In genomic region chr5:123357253-123357652, GRCm38 (mm10) we compare ENCODE assay signal across 24 mouse cellular contexts. TPM values are rescaled to one million over a fixed set of nuclear protein-coding genes. Genes with fewer than 3 reads are reported as not detected.
A peak's percentile ranks its signal among the peaks of the same experiment; 100 is the strongest.
DNase-seq lines count a peak whose midpoint lies in the region; ATAC-seq and TF ChIP-seq lines count a peak whose summit lies in the region.
"Had no signal": no experiment of that assay in that cellular context is flagged by ENCODE, and none has a peak within 500 bp of the region (broad histone marks: within the 10 kb centered on the region; RNA-seq: fewer than 3 reads in every experiment).

No protein-coding gene starts in this region.

- no peak overlapping the region for H3K4me2 ChIP-seq in kidney, embryonic 14.5 days (replicated peaks; ENCODE audit: low read depth, low read length)
- H3K4me2 ChIP-seq in kidney, postnatal 0 days (ENCODE audit: low read length) = no peak overlapping the region
- no peak overlapping the region for H3K4me2 ChIP-seq in kidney, embryonic 16.5 days (replicated peaks; ENCODE audit: low read depth, low read length)
- H3K4me2 ChIP-seq: embryonic facial prominence, embryonic 12.5 days; forebrain, embryonic 13.5 days; forebrain, embryonic 15.5 days had no signal

- ATAC-seq in kidney, embryonic 14.5 days (ENCODE audit: low FRiP score, low TSS enrichment) = no peak
- no peak for ATAC-seq in kidney, postnatal 0 days (replicated peaks; ENCODE audit: low FRiP score, low read depth)
- ATAC-seq in kidney, embryonic 16.5 days (ENCODE audit: low FRiP score, low TSS enrichment) = no peak
- ATAC-seq: activated CD4-positive, CD25-positive, alpha-beta regulatory T cell, adult 4 months; CD4-positive, CD25-positive, alpha-beta regulatory T cell, adult 4 months; forebrain, embryonic 13.5 days; forebrain, embryonic 15.5 days; Patski had no signal

- no peak for TF ChIP-seq CTCF in kidney, adult 2 months (conservative IDR thresholded peaks at IDR 0.05; ENCODE audit: insufficient read depth, insufficient read length, low read depth, low read length)
- TF ChIP-seq CTCF in kidney, postnatal 0 days (IDR thresholded peaks at IDR 0.05; ENCODE audit: low read depth) = no peak

- WGBS in kidney, adult 2 months = 55% methylated on average over 4 of the region's 4 CpGs
- WGBS in kidney, embryonic 14.5 days = 87% methylated on average over 4 of the region's 4 CpGs
- 76% methylated on average over 4 of the region's 4 CpGs for WGBS in kidney, postnatal 0 days
- WGBS in kidney, embryonic 16.5 days = 86% methylated on average over 4 of the region's 4 CpGs

- H3K4me3 ChIP-seq in kidney, adult 2 months (ENCODE audit: insufficient read depth, low read depth, low read length) = no peak overlapping the region
- H3K4me3 ChIP-seq in kidney, embryonic 14.5 days (ENCODE audit: low read length) = no peak overlapping the region
- H3K4me3 ChIP-seq in kidney, postnatal 0 days (replicated peaks; ENCODE audit: low read depth, low read length) = no peak overlapping the region
- H3K4me3 ChIP-seq in kidney, embryonic 16.5 days (ENCODE audit: low read length) = no peak overlapping the region
- H3K4me3 ChIP-seq: embryonic facial prominence, embryonic 10.5 days; embryonic facial prominence, embryonic 12.5 days; forebrain, embryonic 13.5 days; forebrain, embryonic 15.5 days had no signal

- no peaks in the 10 kb centered on the region for H3K9me3 ChIP-seq in kidney, embryonic 14.5 days (ENCODE audit: control insufficient read depth, low read length)
- H3K9me3 ChIP-seq in kidney, postnatal 0 days (replicated peaks; ENCODE audit: low read length) = no peaks in the 10 kb centered on the region
- H3K9me3 ChIP-seq in kidney, embryonic 16.5 days (ENCODE audit: low read length) = no peaks in the 10 kb centered on the region
- H3K9me3 ChIP-seq: embryonic facial prominence, embryonic 10.5 days; embryonic facial prominence, embryonic 12.5 days; forebrain, embryonic 13.5 days; forebrain, embryonic 15.5 days; G1E had no signal

- no peak overlapping the region for H3K9ac ChIP-seq in kidney, embryonic 14.5 days (ENCODE audit: low read depth, low read length)
- H3K9ac ChIP-seq in kidney, postnatal 0 days (ENCODE audit: low read depth, low read length) = no peak overlapping the region
- H3K9ac ChIP-seq in kidney, embryonic 16.5 days (replicated peaks; ENCODE audit: low read length) = no peak overlapping the region
- H3K9ac ChIP-seq: embryonic facial prominence, embryonic 12.5 days; forebrain, embryonic 13.5 days; forebrain, embryonic 15.5 days had no signal

- peak; percentile 47 for DNase-seq in kidney, adult 11 months
- DNase-seq in kidney, postnatal 14 days = no peak
- peak; percentile 53 for DNase-seq in kidney, adult 2 months
- DNase-seq in kidney, postnatal 0 days (ENCODE audit: low spot score) = no peak
- DNase-seq: adrenal gland, adult 8-10 months; adrenal gland, postnatal 14 days; adrenal gland, postnatal 36 days; B cell, adult 2 months; cerebellum, adult 11-12 months; cerebellum, adult 2 months; cerebellum, adult 9-10 months; cerebellum, postnatal 10 days; cerebellum, postnatal 25 days had no signal

- peak overlapping the region; percentile 42 for H3K27ac ChIP-seq in kidney, adult 2 months (ENCODE audit: insufficient read depth, low read depth, low read length)
- H3K27ac ChIP-seq in kidney, embryonic 14.5 days (ENCODE audit: low read depth, low read length) = no peak overlapping the region
- H3K27ac ChIP-seq in kidney, postnatal 0 days = peak overlapping the region; percentile 21; the same call in 1 of the 2 replicates
- H3K27ac ChIP-seq in kidney, embryonic 16.5 days (ENCODE audit: low read length) = no peak overlapping the region; the same call in 1 of the 2 replicates
- H3K27ac ChIP-seq: embryonic facial prominence, embryonic 10.5 days; embryonic facial prominence, embryonic 12.5 days; forebrain, embryonic 13.5 days; forebrain, embryonic 15.5 days had no signal

- H3K27me3 ChIP-seq in kidney, adult 2 months (replicated peaks; ENCODE audit: control insufficient read depth, insufficient read depth, low read length) = no peaks in the 10 kb centered on the region
- H3K27me3 ChIP-seq in kidney, embryonic 14.5 days (ENCODE audit: control insufficient read depth, insufficient read depth, low read length) = no peaks in the 10 kb centered on the region
- no peaks in the 10 kb centered on the region for H3K27me3 ChIP-seq in kidney, postnatal 0 days (ENCODE audit: insufficient read depth, low read length)
- H3K27me3 ChIP-seq in kidney, embryonic 16.5 days (ENCODE audit: insufficient read depth, low read length) = no peaks in the 10 kb centered on the region
- H3K27me3 ChIP-seq: CH12.LX; embryonic facial prominence, embryonic 12.5 days; forebrain, embryonic 13.5 days; forebrain, embryonic 15.5 days; Patski had no signal

- peaks cover 1% of the 10 kb centered on the region; the same call in 1 of the 2 replicates for H3K36me3 ChIP-seq in kidney, adult 2 months (ENCODE audit: control insufficient read depth, insufficient read depth, low read length)
- peaks cover 86% of the 10 kb centered on the region for H3K36me3 ChIP-seq in kidney, embryonic 14.5 days (ENCODE audit: control insufficient read depth, insufficient read depth, low read length)
- peaks cover 48% of the 10 kb centered on the region for H3K36me3 ChIP-seq in kidney, postnatal 0 days (ENCODE audit: insufficient read depth, low read length)
- H3K36me3 ChIP-seq in kidney, embryonic 16.5 days (ENCODE audit: insufficient read depth, low read length) = peaks cover 55% of the 10 kb centered on the region

- TF ChIP-seq POLR2A in kidney, adult 2 months (IDR thresholded peaks at IDR 0.05; ENCODE audit: low read depth, low read length) = no peak

- peaks cover 37% of the 10 kb centered on the region for H3K4me1 ChIP-seq in kidney, adult 2 months (ENCODE audit: control insufficient read depth, insufficient read depth, low read length)
- no peaks in the 10 kb centered on the region for H3K4me1 ChIP-seq in kidney, embryonic 14.5 days (ENCODE audit: control insufficient read depth, insufficient read depth, low read length)
- no peaks in the 10 kb centered on the region for H3K4me1 ChIP-seq in kidney, postnatal 0 days (replicated peaks; ENCODE audit: insufficient read depth, low read length)
- H3K4me1 ChIP-seq in kidney, embryonic 16.5 days (ENCODE audit: insufficient read depth, low read length) = peaks cover 5% of the 10 kb centered on the region
- H3K4me1 ChIP-seq: embryonic facial prominence, embryonic 12.5 days had no signal

RNA-seq across cellular contexts. Expression of gene Bcl7a, which starts 13.6 kb away (rescaled TPM):
- polyA plus RNA-seq in kidney, adult 2 months (2012; rRNA removed) = 23.4 and 25.4 TPM in 2 replicates
- polyA plus RNA-seq in kidney, embryonic 14.5 days (2014; fragmentation: Nextera tagmentation; extraction: Ambion mirVana) = 39.4 and 43.2 TPM in 2 replicates
- 27.4 and 29.9 TPM in 2 replicates for polyA plus RNA-seq in kidney, postnatal 0 days (2015; fragmentation: Nextera tagmentation; extraction: Ambion mirVana)
- polyA plus RNA-seq in kidney, embryonic 16.5 days (2015; fragmentation: Nextera tagmentation; extraction: Ambion mirVana) = 40.0 and 47.9 TPM in 2 replicates

RNA-seq across cellular contexts. Expression of gene Mlxip, which starts 37.3 kb away (rescaled TPM):
- polyA plus RNA-seq in kidney, adult 2 months (2012; rRNA removed) = 20.4 TPM in 2 replicates
- polyA plus RNA-seq in kidney, embryonic 14.5 days (2014; fragmentation: Nextera tagmentation; extraction: Ambion mirVana) = 13.4 and 26.6 TPM in 2 replicates
- polyA plus RNA-seq in kidney, postnatal 0 days (2015; fragmentation: Nextera tagmentation; extraction: Ambion mirVana) = 13.8 and 14.9 TPM in 2 replicates
- polyA plus RNA-seq in kidney, embryonic 16.5 days (2015; fragmentation: Nextera tagmentation; extraction: Ambion mirVana) = 17.4 and 21.1 TPM in 2 replicates

Comparison
In these comparisons a context has a peak if more than half of its experiments do, and no peak if none do; other contexts are left out.
1. DNase-seq: peak in kidney, adult 11 months (single experiment) and kidney, adult 2 months (single experiment); none in kidney, postnatal 14 days (single experiment) and kidney, postnatal 0 days (single experiment).
2. H3K27ac ChIP-seq: peak in kidney, adult 2 months (single experiment) and kidney, postnatal 0 days (single experiment); none in kidney, embryonic 14.5 days (single experiment) and kidney, embryonic 16.5 days (single experiment).